Mouse (Mus musculus) kidney, embryonic 14.5 days (tissue): ENCODE measurements around the gene Ccdc124. TPM values are rescaled to one million over a fixed set of nuclear protein-coding genes. Genes with fewer than 3 reads are reported as not detected.

Source experiments
- ATAC-seq: fragments of 200-750 bp; cut with Nextera tagmentation; 2 replicates; pipeline ENCODE4 v1.8.0; 2017; ENCODE audit warnings: moderate number of reproducible peaks, mild to moderate bottlenecking, moderate TSS enrichment, moderate library complexity; ENCODE audit not compliant: low FRiP score, low TSS enrichment
- H3K27ac ChIP-seq: fragments of 300-500 bp; sonication (generic); 2 replicates; pipeline ENCODE4 v1.5.1; 2014; ENCODE audit warnings: low read depth, mild to moderate bottlenecking, low read length, moderate library complexity, mixed read lengths
- H3K27me3 ChIP-seq: fragments of 300-500 bp; sonication (generic); 2 replicates; pipeline ENCODE4 v1.6.1; 2014; ENCODE audit warnings: mild to moderate bottlenecking, low read length; ENCODE audit not compliant: control insufficient read depth, insufficient read depth
- H3K36me3 ChIP-seq: fragments of 300-500 bp; sonication (generic); 2 replicates; pipeline ENCODE4 v1.6.1; 2014; ENCODE audit warnings: low read length, mixed read lengths; ENCODE audit not compliant: control insufficient read depth, insufficient read depth
- H3K4me1 ChIP-seq: fragments of 300-500 bp; sonication (generic); 2 replicates; pipeline ENCODE4 v1.6.1; 2014; ENCODE audit warnings: low read length, mixed read lengths; ENCODE audit not compliant: control insufficient read depth, insufficient read depth
- H3K4me2 ChIP-seq: fragments of 300-500 bp; sonication (generic); replicated peaks from 2 replicates; pipeline ENCODE4 v1.6.1; 2014; ENCODE audit warnings: low read depth, mild to moderate bottlenecking, low read length
- H3K4me3 ChIP-seq: fragments of 300-500 bp; sonication (generic); 2 replicates; pipeline ENCODE4 v1.5.1; 2014; ENCODE audit warnings: mild to moderate bottlenecking, low read length
- H3K9ac ChIP-seq: fragments of 300-500 bp; sonication (generic); 2 replicates; pipeline ENCODE4 v1.6.1; 2014; ENCODE audit warnings: low read depth, mild to moderate bottlenecking, low read length, moderate library complexity
- H3K9me3 ChIP-seq: fragments of 300-500 bp; sonication (generic); 2 replicates; pipeline ENCODE4 v1.6.1; 2016; ENCODE audit warnings: low read length; ENCODE audit not compliant: control insufficient read depth
- WGBS: fragments of 180-500 bp; shearing (Covaris S2); extraction: QIAGEN DNeasy Blood & Tissue Kit; methylation state at CpG from one replicate; pipeline ENCODE4 v1.1.7; 2014; 5-methylcytosine and 5-hydroxymethylcytosine counted together
- polyA plus RNA-seq: library from polyadenylated mRNA; unstranded; fragments of >200 nt; fragmentation: Nextera tagmentation; extraction: Ambion mirVana; gene quantifications from 2 replicates; pipeline ENCODE4 v1.2.1, GENCODE M21; 2014

Ccdc124 gene
- polyA plus RNA-seq, 1 experiment from 2014 or later, result 117 TPM

- Histone ChIP-seq H3K9ac (peak overlapping the region; percentile 28), H3K4me3 (no peak overlapping the region), H3K36me3 (no peaks in the 10 kb centered on the region), H3K4me2 (no peak overlapping the region), H3K4me1 (no peaks in the 10 kb centered on the region; the same call in 1 of the 2 replicates), H3K27ac (no peak overlapping the region), H3K9me3 (no peaks in the 10 kb centered on the region), H3K27me3 (no peaks in the 10 kb centered on the region)
- WGBS, result 49% methylated on average over 15 of the region's 15 CpGs
- no peak for ATAC-seq
Observed at GRCm38 (mm10) chr8:70846371-70847154, 27.2 kb downstream of the Ccdc124 start.

DNA sequence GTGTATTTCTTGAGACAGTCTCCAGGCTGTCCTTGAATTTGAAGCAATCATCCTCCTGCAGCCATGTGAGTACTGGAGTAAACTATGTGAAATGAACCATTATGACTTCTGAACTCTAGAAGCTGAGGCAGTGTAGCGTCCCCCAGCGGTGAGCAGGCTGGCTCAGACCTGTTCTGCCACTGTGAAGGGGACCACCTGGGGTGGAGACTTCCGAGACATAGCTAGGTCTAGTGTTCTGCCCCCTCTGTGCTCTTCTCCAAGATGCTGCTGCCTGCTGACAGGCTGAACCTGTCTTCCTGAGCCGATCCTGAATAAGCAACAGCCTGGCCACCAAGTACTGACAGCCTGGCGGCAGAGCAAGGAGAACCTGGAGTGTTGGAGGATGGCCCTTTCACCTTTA lies 28.6 kb downstream of the Ccdc124 start:
- 45% methylated on average over 5 of the region's 5 CpGs for WGBS
- Histone ChIP-seq H3K4me2 (no peak overlapping the region), H3K9ac (no peak overlapping the region), H3K27me3 (no peaks in the 10 kb centered on the region), H3K36me3 (no peaks in the 10 kb centered on the region), H3K4me1 (no peaks in the 10 kb centered on the region; the same call in 1 of the 2 replicates), H3K4me3 (no peak overlapping the region), H3K27ac (no peak overlapping the region), H3K9me3 (no peaks in the 10 kb centered on the region)
- ATAC-seq, result no peak

- H3K27me3 ChIP-seq, result no peaks in the 10 kb centered on the region
Observed at GRCm38 (mm10) chr8:70844523-70844922, 29.2 kb downstream of the Ccdc124 start.

DNA sequence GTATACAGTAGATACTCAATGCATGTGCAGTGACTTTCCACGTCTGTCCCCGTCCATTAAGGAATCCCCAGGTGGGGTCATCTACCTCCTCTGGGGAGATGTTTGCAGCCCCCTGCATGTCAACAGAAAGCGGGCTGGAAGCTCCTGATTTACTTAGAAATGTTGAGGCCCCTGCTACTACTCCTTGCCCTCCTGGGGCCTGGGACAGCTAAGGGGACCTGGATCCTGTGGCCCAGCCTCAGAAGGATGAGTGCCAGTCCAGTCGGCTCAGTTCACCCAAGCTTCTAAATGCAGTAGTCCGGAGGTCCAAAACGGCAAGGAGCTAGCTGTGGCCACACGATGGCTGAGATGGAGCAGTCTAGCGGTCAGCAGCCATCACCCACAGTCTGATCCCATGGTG lies 29.8 kb downstream of the Ccdc124 start:
- Histone ChIP-seq H3K4me2 (no peak overlapping the region), H3K4me3 (no peak overlapping the region), H3K4me1 (no peaks in the 10 kb centered on the region; the same call in 1 of the 2 replicates), H3K27me3 (no peaks in the 10 kb centered on the region), H3K9ac (no peak overlapping the region), H3K9me3 (no peaks in the 10 kb centered on the region), H3K27ac (no peak overlapping the region), H3K36me3 (no peaks in the 10 kb centered on the region)
- no peak for ATAC-seq
- 91% methylated on average over 8 of the region's 8 CpGs for WGBS

More at GRCm38 (mm10) chr8:70844523-70844922, 29.2 kb downstream of the Ccdc124 start:
- ATAC-seq, result no peak
- Histone ChIP-seq H3K4me3 (no peak overlapping the region), H3K9ac (no peak overlapping the region), H3K4me1 (no peaks in the 10 kb centered on the region; the same call in 1 of the 2 replicates), H3K9me3 (no peaks in the 10 kb centered on the region), H3K4me2 (no peak overlapping the region), H3K36me3 (no peaks in the 10 kb centered on the region), H3K27ac (no peak overlapping the region)
- WGBS, result under 1% methylated on average over 6 of the region's 6 CpGs

GRCm38 (mm10) chr8:70843214-70843773 lies 30.4 kb downstream of the Ccdc124 start:
- WGBS, result 81% methylated on average over 5 of the region's 5 CpGs
- Histone ChIP-seq H3K4me2 (no peak overlapping the region), H3K4me1 (no peaks in the 10 kb centered on the region; the same call in 1 of the 2 replicates), H3K36me3 (no peaks in the 10 kb centered on the region), H3K9ac (no peak overlapping the region), H3K27me3 (no peaks in the 10 kb centered on the region), H3K4me3 (no peak overlapping the region), H3K27ac (no peak overlapping the region), H3K9me3 (no peaks in the 10 kb centered on the region)
- no peak for ATAC-seq

DNA sequence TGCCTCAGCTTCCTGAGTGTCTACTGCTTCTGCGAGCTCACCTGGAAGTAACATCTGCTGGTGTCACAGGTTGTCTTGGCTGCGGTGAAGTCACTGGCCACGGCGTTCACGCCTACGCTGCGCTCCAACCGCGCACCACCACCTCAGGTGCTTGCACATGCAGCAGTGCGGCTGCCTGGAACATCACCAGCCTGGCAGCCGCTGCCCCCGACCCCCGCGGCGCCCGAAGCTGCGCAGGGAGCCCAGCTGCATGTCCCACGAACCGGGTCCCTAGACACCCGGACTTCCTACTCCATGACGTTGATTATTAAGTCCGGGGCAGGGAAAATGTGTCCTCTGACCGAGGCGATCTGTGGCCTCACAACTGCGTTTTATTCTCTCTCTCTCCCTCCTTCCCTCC lies 31.3 kb downstream of the Ccdc124 start:
- Histone ChIP-seq H3K9me3 (no peaks in the 10 kb centered on the region), H3K36me3 (no peaks in the 10 kb centered on the region), H3K4me2 (no peak overlapping the region), H3K4me1 (no peaks in the 10 kb centered on the region; the same call in 1 of the 2 replicates), H3K4me3 (no peak overlapping the region), H3K27ac (no peak overlapping the region), H3K27me3 (no peaks in the 10 kb centered on the region), H3K9ac (no peak overlapping the region)
- ATAC-seq, result no peak
- 79% methylated on average over 25 of the region's 25 CpGs for WGBS

DNA sequence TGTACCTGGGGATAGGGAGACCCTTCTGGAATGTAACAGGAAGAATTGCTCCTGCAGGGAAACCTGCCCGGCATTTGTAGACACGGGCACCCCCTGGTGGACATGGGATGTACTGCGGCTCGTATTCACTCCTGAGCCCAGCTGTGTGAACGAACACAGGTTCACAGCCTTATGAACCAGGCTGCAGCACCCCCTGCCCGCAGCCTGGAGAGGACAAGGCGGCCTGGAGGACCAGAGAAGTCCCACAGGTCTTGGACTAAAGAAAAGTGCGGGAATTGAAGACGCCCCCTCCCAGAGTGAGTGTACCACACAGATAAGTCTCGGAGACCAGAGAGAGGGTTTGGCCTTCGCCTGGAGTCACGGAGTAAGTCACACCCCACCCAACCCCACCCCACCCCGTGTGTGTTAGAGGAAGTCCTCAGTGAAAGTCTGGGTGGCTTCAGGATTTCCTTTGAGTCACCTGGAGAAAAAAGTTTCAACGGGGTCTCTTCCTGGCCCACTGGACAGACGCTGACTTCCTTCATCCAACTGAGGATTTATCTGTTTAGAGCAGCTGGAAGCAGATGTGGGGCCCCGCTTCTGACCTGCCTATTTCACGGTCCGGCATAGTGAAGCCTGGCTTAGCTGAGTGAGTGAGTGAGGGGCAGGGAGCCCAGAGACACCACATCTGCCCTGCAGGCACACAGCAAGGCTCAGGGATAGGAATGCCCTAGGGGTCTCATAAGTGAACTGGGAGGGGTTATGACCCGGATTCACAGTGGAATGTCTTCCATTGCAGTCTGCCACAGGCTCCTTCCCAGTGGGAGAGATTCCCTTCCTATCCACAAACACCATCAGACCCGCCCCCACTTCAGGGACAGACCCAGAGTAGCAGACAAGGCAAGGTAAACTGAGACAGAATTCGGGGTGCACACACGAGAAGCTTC lies 32.3 kb downstream of the Ccdc124 start:
- 36% methylated on average over 22 of the region's 22 CpGs for WGBS
- Histone ChIP-seq H3K4me3 (no peak overlapping the region), H3K27ac (peak overlapping the region; percentile 27)

GRCm38 (mm10) chr8:70840590-70840989 lies 33.1 kb downstream of the Ccdc124 start:
- peak overlapping the region; percentile 27 for H3K27ac ChIP-seq
- H3K4me2 ChIP-seq, result no peak overlapping the region
- H3K27me3 ChIP-seq, result no peaks in the 10 kb centered on the region
- no peak for ATAC-seq
- no peaks in the 10 kb centered on the region; the same call in 1 of the 2 replicates for H3K4me1 ChIP-seq
- H3K9ac ChIP-seq, result no peak overlapping the region
- 46% methylated on average over 10 of the region's 10 CpGs for WGBS
- H3K9me3 ChIP-seq, result no peaks in the 10 kb centered on the region
- H3K36me3 ChIP-seq, result peaks cover 6% of the 10 kb centered on the region; the same call in 1 of the 2 replicates
- no peak overlapping the region for H3K4me3 ChIP-seq

More for the DNA sequence above, 32.3 kb downstream of the Ccdc124 start:
- Histone ChIP-seq H3K9ac (no peak overlapping the region), H3K9me3 (no peaks in the 10 kb centered on the region), H3K27me3 (no peaks in the 10 kb centered on the region), H3K4me1 (no peaks in the 10 kb centered on the region; the same call in 1 of the 2 replicates), H3K4me2 (no peak overlapping the region), H3K36me3 (no peaks in the 10 kb centered on the region)
- peak; percentile 15; the same call in 1 of the 2 replicates for ATAC-seq
